Mouse (Mus musculus) neural tube, embryonic 11.5 days (tissue): ENCODE results near the gene Jam3. TPM values are rescaled to one million over a fixed set of nuclear protein-coding genes. Genes with fewer than 3 reads are reported as not detected.

Experiments used
- ATAC-seq: fragments of 200-750 bp; cut with Nextera tagmentation; 2 replicates; pipeline ENCODE4 v1.8.0; 2017; ENCODE audit warnings: moderate number of reproducible peaks, mild to moderate bottlenecking, moderate TSS enrichment, moderate library complexity; ENCODE audit not compliant: insufficient read depth, low FRiP score, low TSS enrichment
- DNase-seq: peaks from one replicate; pipeline ENCODE4 v3.0.0-alpha.2; 2015; ENCODE audit warnings: low spot score
- H3K27ac ChIP-seq: fragments of 300-500 bp; sonication (generic); 2 replicates; pipeline ENCODE4 v1.5.1; 2014; ENCODE audit warnings: low read depth, mild to moderate bottlenecking, low read length
- H3K27me3 ChIP-seq: fragments of 300-500 bp; sonication (generic); 2 replicates; pipeline ENCODE4 v1.6.1; 2014; ENCODE audit warnings: mild to moderate bottlenecking, low read length, mixed read lengths; ENCODE audit not compliant: control insufficient read depth, insufficient read depth
- H3K36me3 ChIP-seq: fragments of 300-500 bp; sonication (generic); 2 replicates; pipeline ENCODE4 v1.6.1; 2014; ENCODE audit warnings: mild to moderate bottlenecking, low read length, moderate library complexity, mixed read lengths; ENCODE audit not compliant: control insufficient read depth, insufficient read depth
- H3K4me1 ChIP-seq: fragments of 300-500 bp; sonication (generic); 2 replicates; pipeline ENCODE4 v1.6.1; 2014; ENCODE audit warnings: low read length, mixed read lengths; ENCODE audit not compliant: control insufficient read depth, insufficient read depth
- H3K4me2 ChIP-seq: fragments of 300-500 bp; sonication (generic); 2 replicates; pipeline ENCODE4 v1.6.1; 2014; ENCODE audit warnings: low read depth, mild to moderate bottlenecking, moderate library complexity
- H3K4me3 ChIP-seq: fragments of 300-500 bp; sonication (generic); 2 replicates; pipeline ENCODE4 v1.5.1; 2014; ENCODE audit warnings: low read depth, low read length
- H3K9ac ChIP-seq: fragments of 300-500 bp; sonication (generic); 2 replicates; pipeline ENCODE4 v1.6.1; 2014; ENCODE audit warnings: mild to moderate bottlenecking, low read length
- H3K9me3 ChIP-seq: fragments of 300-500 bp; sonication (generic); 2 replicates; pipeline ENCODE4 v1.6.1; 2016; ENCODE audit warnings: low read length; ENCODE audit not compliant: control insufficient read depth
- WGBS: fragments of 180-500 bp; shearing (Covaris S2); extraction: QIAGEN DNeasy Blood & Tissue Kit; methylation state at CpG from one replicate; pipeline ENCODE4 v1.1.7; 2014; 5-methylcytosine and 5-hydroxymethylcytosine counted together
- polyA plus RNA-seq: library from polyadenylated mRNA; unstranded; fragments of >200 nt; fragmentation: Nextera tagmentation; extraction: Ambion mirVana; gene quantifications from 2 replicates; pipeline ENCODE4 v1.2.1, GENCODE M21; 2014

Gene Jam3
- polyA plus RNA-seq, result 137 and 138 TPM in 2 replicates

DNA sequence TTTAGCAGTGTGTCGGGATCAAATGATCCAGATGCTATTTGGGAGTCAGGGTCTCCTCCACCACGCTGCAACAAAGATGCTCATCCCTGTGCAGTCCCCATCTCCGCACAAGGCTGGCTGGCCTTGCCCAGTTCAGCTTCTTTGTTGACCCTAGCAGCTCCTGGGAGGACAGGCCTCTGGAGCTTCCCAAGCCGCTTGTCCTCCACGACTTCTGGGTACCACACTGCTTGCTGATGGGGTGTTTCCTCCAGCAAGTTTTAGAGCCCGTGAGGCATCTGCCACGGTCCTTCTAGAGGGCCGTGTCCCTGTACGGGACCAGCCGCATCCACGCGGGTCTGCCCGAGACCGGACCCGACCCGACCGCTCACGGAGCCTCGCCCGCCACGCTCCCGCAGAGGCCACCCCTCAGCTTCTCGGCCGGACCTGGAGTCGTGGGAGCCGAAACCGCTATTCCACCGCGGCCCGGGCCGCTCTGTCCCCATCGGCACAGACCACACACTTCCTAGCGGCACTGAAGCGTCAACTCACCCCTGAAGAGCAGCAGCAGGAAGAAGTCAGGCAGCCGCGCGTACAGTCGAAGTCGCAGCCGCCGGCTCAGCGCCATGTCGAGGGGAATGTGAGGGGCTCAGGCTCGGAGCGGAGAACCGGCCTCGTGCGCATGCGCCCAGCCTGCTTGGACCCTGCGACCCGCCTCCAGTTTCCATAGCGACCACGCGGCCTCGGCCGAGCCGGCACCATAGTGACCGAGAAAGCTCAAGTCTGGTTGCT is at the start of gene Jam3:
Gene Jam3, minus strand, starts transcription at position 659 of the 768 bp plus-strand sequence.
- H3K27ac ChIP-seq, result peak within 1 kb of the TSS; percentile 88
- peak within 1 kb of the TSS; percentile 90 for H3K4me3 ChIP-seq
- H3K27me3 ChIP-seq, result no peaks in the 10 kb centered on the region
- peak within 1 kb of the TSS; percentile 92 for H3K9ac ChIP-seq
- ATAC-seq (peak; percentile 96), DNase-seq (peak; percentile 98)
- H3K4me1 ChIP-seq, result peaks cover 6% of the 10 kb centered on the region
- no peaks in the 10 kb centered on the region for H3K9me3 ChIP-seq
- peak within 1 kb of the TSS; percentile 47 for H3K4me2 ChIP-seq
- WGBS, result under 1% methylated on average over 58 of the region's 58 CpGs
- no peaks in the 10 kb centered on the region for H3K36me3 ChIP-seq

DNA sequence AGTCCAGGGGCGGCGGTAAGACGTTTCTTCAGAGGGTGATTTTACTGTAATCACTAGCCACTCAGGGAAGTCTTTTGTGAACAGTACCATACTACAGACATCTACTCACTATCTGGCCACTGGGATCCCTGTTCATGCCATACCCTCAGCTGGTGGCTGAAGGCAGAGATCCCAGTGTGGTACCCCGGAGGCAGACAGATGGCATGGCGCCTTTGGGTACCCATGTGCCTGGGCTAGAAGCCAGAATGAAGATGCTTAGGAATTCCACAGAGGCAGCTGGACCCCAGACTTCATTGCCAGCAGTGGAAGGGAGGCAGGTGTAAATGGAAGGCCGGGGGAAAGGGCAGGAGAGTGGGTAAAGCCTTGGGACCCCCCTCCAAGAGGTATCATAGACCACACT is 49.0 kb upstream of the Jam3 start:
- Histone ChIP-seq H3K4me2 (no peak overlapping the region), H3K9me3 (no peaks in the 10 kb centered on the region), H3K4me3 (no peak overlapping the region), H3K9ac (no peak overlapping the region), H3K36me3 (no peaks in the 10 kb centered on the region), H3K27me3 (peaks cover 8% of the 10 kb centered on the region; the same call in 1 of the 2 replicates), H3K4me1 (peaks cover 15% of the 10 kb centered on the region), H3K27ac (no peak overlapping the region)
- ATAC-seq (no peak), DNase-seq (no peak)
- 92% methylated on average over 6 of the region's 6 CpGs for WGBS

DNA sequence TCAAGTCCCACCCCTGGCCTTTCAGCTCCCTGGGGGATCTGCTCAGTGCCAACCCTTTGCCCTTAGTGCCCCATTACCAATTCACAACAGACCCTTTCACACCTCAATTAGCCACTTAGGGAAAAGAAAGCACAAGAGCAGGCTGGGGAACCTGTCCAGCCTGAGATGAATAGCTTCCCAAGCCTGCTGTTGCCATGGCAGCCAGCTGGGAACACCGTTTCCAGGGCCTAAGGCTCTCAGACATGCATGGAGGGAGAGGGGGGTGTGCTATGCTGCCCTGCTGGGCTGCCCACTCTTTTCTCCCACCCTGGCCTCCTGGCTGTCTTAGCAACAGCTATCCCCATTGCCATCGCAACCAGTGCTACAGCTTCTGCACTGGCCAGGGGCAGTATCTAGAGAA is 47.9 kb upstream of the Jam3 start:
- no peak overlapping the region for H3K27ac ChIP-seq
- H3K27me3 ChIP-seq, result peaks cover 8% of the 10 kb centered on the region; the same call in 1 of the 2 replicates
- peaks cover 15% of the 10 kb centered on the region for H3K4me1 ChIP-seq
- H3K4me2 ChIP-seq, result no peak overlapping the region
- H3K36me3 ChIP-seq, result no peaks in the 10 kb centered on the region
- ATAC-seq (peak; percentile 99), DNase-seq (peak; percentile 94)
- no peak overlapping the region for H3K9ac ChIP-seq
- H3K4me3 ChIP-seq, result no peak overlapping the region
- H3K9me3 ChIP-seq, result no peaks in the 10 kb centered on the region
- 0% methylated on average over 2 of the region's 2 CpGs for WGBS

DNA sequence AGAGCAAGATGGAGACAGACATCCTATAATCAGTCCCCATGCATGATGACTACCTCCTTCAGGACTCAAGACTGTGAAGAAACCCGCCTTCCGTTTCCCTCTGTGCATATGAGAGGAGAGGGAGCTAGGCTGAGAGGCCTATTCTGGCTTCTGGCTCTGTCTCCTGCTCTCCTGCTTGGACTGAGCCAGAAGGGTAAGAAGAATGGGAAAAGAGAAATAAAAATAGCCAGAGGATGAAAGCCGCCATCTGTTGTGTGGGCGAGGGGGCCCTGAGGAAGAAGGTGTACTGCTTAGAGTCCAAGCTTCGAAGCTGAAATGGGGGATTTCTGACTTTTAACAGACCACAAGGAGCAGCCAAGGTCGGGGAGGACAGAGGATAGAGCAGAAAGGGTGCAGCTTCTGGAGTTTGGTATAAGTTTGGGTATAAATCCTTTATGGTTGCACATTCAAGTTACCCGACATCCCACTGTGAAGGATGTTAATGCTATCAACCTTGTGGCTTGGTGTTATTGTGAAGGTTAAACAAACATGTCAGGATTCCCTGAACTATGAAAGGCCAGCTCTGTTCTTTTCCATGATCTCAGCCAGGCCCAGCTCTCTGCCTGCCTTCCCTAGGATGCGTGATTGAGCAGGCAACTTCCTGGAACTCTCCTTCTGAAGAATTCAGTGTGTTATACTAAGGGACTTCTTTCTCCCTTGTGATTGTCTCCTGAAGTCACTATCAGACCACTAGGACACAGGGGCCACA is 46.4 kb upstream of the Jam3 start:
- Histone ChIP-seq H3K4me3 (no peak overlapping the region), H3K27ac (no peak overlapping the region), H3K9ac (no peak overlapping the region), H3K9me3 (no peaks in the 10 kb centered on the region), H3K4me1 (peaks cover 15% of the 10 kb centered on the region), H3K4me2 (no peak overlapping the region), H3K27me3 (peaks cover 8% of the 10 kb centered on the region; the same call in 1 of the 2 replicates), H3K36me3 (no peaks in the 10 kb centered on the region)
- WGBS, result 66% methylated on average over 8 of the region's 8 CpGs
- no peak for DNase-seq
- ATAC-seq, result no peak

DNA sequence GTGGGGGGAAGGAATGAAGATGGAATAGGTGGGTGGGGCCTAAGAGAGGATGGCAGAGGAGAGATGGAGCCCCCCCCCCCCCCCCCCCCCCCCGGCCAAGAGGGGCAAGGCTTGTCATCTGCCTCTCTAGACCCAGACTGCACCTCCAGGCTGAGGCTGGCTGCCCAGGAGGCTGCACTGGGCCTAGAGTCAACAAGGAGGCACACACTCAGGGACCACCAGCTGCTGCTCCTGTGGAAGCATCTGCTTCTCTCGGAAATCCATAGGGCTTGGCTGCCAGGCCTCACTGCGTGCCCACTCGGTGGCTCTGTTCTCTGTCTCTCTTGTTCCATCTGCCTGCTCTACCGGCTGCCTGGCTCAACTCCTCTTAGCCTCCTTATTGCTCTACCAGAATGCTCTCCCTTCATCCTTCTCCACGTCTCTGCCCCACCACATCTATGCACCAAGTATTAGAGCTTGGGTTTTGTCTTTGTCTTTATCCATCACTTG is 38.4 kb upstream of the Jam3 start:
- 78% methylated on average over 5 of the region's 6 CpGs for WGBS
- H3K4me1 ChIP-seq, result peaks cover 15% of the 10 kb centered on the region
- H3K4me3 ChIP-seq, result no peak overlapping the region
- H3K4me2 ChIP-seq, result no peak overlapping the region
- H3K9ac ChIP-seq, result no peak overlapping the region
- no peaks in the 10 kb centered on the region for H3K36me3 ChIP-seq
- no peak overlapping the region for H3K27ac ChIP-seq
- no peaks in the 10 kb centered on the region for H3K9me3 ChIP-seq
- ATAC-seq, result no peak
- H3K27me3 ChIP-seq, result 0 out of 2 replicates have a peak, but pooled peaks cover 2% of the 10 kb centered on the region
- DNase-seq, result no peak

DNA sequence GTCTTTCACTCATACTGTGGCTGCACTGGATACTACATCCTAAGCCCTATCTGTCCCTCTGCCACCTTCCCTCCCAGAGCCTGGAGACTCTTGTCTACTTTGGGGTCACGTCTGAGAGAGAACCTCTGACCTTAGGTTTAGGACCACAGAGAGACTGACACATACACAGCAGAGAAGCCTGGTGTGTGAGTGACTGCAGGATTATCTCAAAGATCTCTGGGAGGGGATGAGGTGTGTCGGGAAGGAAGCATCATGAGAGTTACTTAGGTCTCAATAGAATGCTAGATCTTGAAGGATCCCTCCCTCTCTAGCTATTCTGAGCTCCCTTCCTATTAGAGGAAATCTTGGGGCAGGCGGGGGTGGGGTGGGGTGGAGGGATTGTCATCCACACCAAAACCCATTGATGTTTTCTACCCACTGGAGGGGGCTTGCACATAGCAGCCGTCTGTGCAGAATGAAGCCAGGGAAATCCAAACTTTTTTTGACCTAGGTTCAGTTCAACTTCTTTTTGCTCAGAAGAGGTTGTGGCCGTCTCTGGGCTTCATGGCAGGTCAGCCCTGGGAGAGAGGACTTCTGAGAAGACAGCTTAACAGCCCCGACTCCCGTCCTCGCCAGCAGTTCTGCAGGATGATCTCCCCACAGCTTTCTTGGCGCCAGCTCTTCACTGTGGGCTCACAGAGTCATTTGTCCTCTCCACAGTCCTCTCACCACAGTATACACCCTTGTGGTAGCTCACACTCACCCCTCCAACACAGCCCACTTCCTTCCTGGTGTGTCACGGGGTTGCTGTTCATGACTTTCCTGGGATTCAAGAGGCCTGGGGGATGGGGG is 37.8 kb upstream of the Jam3 start:
- peaks cover 15% of the 10 kb centered on the region for H3K4me1 ChIP-seq
- H3K36me3 ChIP-seq, result no peaks in the 10 kb centered on the region
- H3K27ac ChIP-seq, result no peak overlapping the region
- no peak for DNase-seq
- 0 out of 2 replicates have a peak, but pooled peaks cover 2% of the 10 kb centered on the region for H3K27me3 ChIP-seq
- 74% methylated on average over 10 of the region's 10 CpGs for WGBS
- ATAC-seq, result no peak
- H3K9ac ChIP-seq, result no peak overlapping the region
- no peak overlapping the region for H3K4me2 ChIP-seq
- no peak overlapping the region for H3K4me3 ChIP-seq
- H3K9me3 ChIP-seq, result no peaks in the 10 kb centered on the region

DNA sequence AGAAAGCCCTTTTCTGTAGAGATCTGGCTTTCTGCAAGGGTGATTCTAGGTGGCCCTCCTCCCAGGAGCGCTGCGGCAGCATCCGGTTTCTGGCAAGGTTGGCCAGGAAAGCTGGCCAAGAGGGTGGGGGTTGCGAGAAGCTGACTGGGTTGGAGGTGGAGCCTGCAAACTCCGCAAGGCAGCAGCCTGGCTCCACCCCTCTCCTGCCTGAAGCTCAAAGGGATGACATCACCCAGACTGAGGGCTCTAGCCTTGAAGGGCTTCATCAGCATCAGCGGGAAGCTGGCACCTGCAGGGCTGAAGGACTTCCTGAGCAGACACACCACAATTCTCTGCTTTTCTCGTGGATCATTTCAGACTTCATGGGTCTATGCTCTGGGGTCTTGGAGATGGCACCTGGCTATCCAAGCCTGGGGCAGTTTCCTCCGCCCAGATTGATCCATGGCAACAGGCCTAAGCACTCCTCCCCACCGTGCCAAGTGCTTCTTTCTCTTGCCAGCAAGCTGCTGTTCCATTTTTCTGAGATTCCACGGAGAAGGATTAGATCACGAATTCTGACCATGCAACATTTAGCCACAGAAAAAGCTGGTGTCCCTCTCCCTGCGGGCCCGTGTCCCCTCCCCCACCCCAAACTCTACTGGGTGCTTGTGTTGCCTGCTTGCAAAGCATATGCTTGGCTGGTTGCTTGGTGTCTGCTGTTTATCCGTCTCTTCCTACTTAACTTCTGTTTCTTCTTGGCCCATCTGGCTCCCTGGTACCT is 37.0 kb upstream of the Jam3 start:
- DNase-seq (peak; percentile 77), ATAC-seq (peak; percentile 90)
- H3K27me3 ChIP-seq, result 0 out of 2 replicates have a peak, but pooled peaks cover 2% of the 10 kb centered on the region
- H3K27ac ChIP-seq, result no peak overlapping the region
- H3K9me3 ChIP-seq, result no peaks in the 10 kb centered on the region
- peaks cover 15% of the 10 kb centered on the region for H3K4me1 ChIP-seq
- no peaks in the 10 kb centered on the region for H3K36me3 ChIP-seq
- H3K4me3 ChIP-seq, result no peak overlapping the region
- peak overlapping the region; percentile 35 for H3K4me2 ChIP-seq
- 12% methylated on average over 14 of the region's 14 CpGs for WGBS
- no peak overlapping the region for H3K9ac ChIP-seq
